8 mouse cellular contexts compared by ENCODE assay signal in genomic region chr2:142700689-142701088, GRCm38 (mm10).
DNase-seq lines count a peak whose midpoint lies in the region; ATAC-seq and TF ChIP-seq lines count a peak whose summit lies in the region.

No protein-coding gene starts in this region.

- DNase-seq in cerebellum, adult 9-11 months, result peak; percentile 35
- no peak for DNase-seq in cerebellum, postnatal 4 days (ENCODE audit: low spot score in 2 of 2)
- peak; percentile 78 for DNase-seq in 3T3-L1 (ENCODE audit: low read depth, low spot score)
- peak; percentile 73 for DNase-seq in forebrain, postnatal 0 days
- peak; percentile 54 for DNase-seq in lung, postnatal 0 days (ENCODE audit: low spot score)
- DNase-seq in embryo, embryonic 9.5 days (ENCODE audit: extremely low spot score), result no peak
- DNase-seq in kidney, postnatal 4 days, result no peak

- H3K9me3 ChIP-seq in forebrain, postnatal 0 days (ENCODE audit: low read length), result no peaks in the 10 kb centered on the region
- no peaks in the 10 kb centered on the region for H3K9me3 ChIP-seq in lung, postnatal 0 days (ENCODE audit: low read length)

- no peak overlapping the region for H3K4me2 ChIP-seq in forebrain, postnatal 0 days (ENCODE audit: low read depth)
- H3K4me2 ChIP-seq in lung, postnatal 0 days (replicated peaks; ENCODE audit: low read depth, low read length), result no peak overlapping the region

- H3K36me3 ChIP-seq in forebrain, postnatal 0 days (ENCODE audit: insufficient read depth), result no peaks in the 10 kb centered on the region
- no peaks in the 10 kb centered on the region for H3K36me3 ChIP-seq in lung, postnatal 0 days (ENCODE audit: insufficient read depth, low read length)

- peak; percentile 90 for ATAC-seq in forebrain, postnatal 0 days
- peak; percentile 55 for ATAC-seq in lung, postnatal 0 days
- ATAC-seq in megakaryocyte, adult 5-6 weeks (ENCODE audit: poor library complexity, severe bottlenecking), result no peak

- no peaks in the 10 kb centered on the region for H3K4me1 ChIP-seq in forebrain, postnatal 0 days (ENCODE audit: insufficient read depth)
- H3K4me1 ChIP-seq in lung, postnatal 0 days (ENCODE audit: insufficient read depth, low read depth, low read length), result no peaks in the 10 kb centered on the region

- 22% methylated on average over 4 of the region's 4 CpGs for WGBS in forebrain, postnatal 0 days
- WGBS in lung, postnatal 0 days, result 71% methylated on average over 4 of the region's 4 CpGs

- H3K4me3 ChIP-seq in forebrain, postnatal 0 days (ENCODE audit: low read depth, low read length), result no peak overlapping the region
- no peak overlapping the region for H3K4me3 ChIP-seq in lung, postnatal 0 days (ENCODE audit: low read depth, low read length)

- no peak overlapping the region for H3K9ac ChIP-seq in forebrain, postnatal 0 days
- H3K9ac ChIP-seq in lung, postnatal 0 days (replicated peaks; ENCODE audit: low read depth), result no peak overlapping the region

- H3K27ac ChIP-seq in forebrain, postnatal 0 days (ENCODE audit: low read depth, low read length), result no peak overlapping the region
- no peak overlapping the region for H3K27ac ChIP-seq in lung, postnatal 0 days (ENCODE audit: low read length)

- no peak for TF ChIP-seq CTCF in forebrain, postnatal 0 days (IDR thresholded peaks at IDR 0.05; ENCODE audit: low read depth)
- TF ChIP-seq CTCF in lung, postnatal 0 days (IDR thresholded peaks at IDR 0.05), result no peak

- no peak for TF ChIP-seq EP300 in lung, postnatal 0 days (IDR thresholded peaks at IDR 0.05)

- H3K27me3 ChIP-seq in forebrain, postnatal 0 days (ENCODE audit: insufficient read depth, low read length), result no peaks in the 10 kb centered on the region
- no peaks in the 10 kb centered on the region for H3K27me3 ChIP-seq in lung, postnatal 0 days (replicated peaks; ENCODE audit: insufficient read depth, low read length)

Comparison
In these comparisons a context has a peak if more than half of its experiments do, and no peak if none do; other contexts are left out.
1. DNase-seq: peak in cerebellum, adult 9-11 months (single experiment), 3T3-L1 (single experiment), forebrain, postnatal 0 days (single experiment) and lung, postnatal 0 days (single experiment); none in cerebellum, postnatal 4 days (0 of 2), embryo, embryonic 9.5 days (single experiment) and kidney, postnatal 4 days (0 of 2).